Mouse (Mus musculus): ENCODE results near the gene Grm4.

Gene Grm4

DNA sequence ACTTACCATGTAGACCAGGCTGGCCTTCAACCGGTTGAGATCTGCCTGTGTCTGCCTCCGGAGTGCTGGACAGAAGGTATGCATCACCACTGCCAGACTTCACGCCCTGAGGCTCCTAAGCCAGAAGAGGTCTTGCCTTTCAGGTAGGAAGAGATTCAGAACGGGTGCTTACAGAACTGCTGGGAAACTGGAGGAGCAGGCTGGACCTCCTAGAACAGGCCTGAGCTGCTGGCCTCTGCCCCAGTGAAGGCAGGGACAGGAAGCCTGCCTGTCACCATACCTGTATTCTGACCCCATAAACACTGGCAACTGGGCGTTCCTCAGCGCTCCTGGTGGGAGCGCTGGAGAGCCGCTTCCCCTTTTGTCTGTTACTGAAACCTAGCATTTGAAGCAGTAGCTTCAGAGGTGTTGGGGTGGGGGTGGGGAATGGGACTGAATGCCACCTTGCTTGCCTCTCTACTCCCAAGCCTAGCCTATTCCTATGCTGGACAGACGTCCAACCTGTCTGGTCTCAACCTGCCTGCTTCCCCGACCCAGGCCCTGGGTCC lies 30.3 kb upstream of the Grm4 start:
- peak; percentile 23 for DNase-seq

DNA sequence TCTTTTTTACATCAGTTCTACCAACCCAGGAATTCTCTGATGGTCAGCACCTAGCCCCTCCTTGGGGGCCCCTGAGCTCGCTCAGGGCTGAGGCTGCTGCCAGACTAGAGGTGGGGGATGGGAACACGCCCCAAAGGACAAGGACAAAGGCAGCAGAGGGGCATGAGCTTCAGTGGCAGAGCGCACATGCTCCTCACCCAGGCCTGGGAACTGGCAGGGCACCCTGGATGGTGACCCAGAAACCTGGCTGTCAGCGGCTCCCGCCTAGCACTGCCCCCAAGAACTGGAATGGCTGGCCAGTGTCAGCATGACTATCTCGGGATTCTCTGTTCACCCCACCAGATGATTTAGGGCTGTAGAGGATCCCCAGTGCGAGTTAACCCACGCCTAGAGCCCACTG lies 28.0 kb upstream of the Grm4 start:
- DNase-seq: peak; percentile 50

DNA sequence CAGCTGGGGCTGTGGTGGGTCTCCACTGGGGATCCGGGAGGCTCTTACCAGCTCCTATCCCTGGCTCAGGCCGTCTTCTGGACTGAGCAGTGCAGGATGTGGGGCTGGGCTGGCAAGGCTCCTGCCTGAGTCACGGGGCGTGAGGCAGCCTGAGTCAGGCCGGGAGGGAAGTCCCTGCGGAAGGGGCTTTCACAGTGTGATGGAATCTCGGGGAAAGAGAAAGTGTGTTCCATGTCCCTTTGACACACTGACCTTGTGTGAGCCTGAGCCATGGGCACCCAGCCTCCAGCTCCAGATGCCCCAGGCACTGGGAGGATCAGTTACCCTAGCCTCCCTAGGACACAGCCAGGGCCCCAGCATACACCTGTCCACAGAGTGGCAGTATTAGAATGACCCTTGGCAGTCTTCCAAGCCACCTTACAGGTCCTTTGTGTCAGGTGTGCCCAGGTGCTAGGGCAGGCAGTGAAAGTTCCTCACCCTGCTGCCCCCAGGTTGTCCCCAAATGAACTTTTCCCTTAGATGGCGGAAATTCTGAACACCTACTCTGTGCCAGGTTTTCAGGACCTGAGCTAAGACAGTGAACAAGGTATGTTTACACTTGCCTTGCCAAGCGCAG lies 26.2 kb upstream of the Grm4 start:
- no peak for DNase-seq

DNA sequence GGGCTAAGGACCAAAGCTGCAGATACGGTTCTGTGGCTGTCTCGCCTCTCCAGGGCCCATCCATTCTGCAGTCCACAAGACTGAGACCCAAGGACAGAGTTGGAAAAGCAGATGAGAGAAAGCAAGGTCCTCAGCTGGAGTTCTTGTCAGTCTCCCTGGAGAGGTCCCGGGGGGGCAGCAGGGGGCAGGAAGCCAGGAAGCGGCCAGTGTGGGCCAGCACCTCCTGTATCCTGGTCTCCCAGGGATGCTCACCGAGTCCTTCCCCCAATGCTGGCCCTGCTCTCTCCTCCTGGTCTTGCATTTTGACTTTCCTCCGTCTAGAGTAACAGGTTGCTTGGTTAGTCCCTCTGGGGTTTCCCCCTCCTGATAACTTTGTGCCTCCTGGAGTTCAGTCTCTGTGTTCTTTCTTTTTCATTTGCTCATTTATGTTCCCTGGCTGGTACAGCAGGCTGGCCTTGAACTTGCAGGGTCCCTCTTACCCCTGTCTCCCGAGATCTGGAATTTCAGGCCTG lies 25.4 kb upstream of the Grm4 start:
- DNase-seq: no peak

DNA sequence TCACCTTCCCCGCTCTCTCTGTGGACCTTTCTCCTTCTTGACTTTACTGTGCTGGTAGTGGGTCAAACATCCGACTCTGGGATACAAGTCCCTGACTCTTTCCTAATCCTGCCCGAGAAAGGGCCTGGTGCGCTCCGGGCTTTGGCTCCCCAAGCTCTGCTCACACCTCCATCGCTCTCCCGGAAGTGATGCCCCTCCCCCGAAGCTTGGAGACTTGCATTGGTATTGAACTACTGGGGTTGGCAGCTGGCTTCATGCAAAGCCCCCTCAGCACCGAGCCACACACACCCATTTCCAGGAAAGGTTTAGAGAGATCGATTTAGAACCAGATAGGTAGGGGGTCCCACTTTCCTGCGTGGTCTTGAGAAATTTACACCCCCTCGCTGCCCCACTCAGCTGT lies 24.8 kb upstream of the Grm4 start:
- DNase-seq: no peak

DNA sequence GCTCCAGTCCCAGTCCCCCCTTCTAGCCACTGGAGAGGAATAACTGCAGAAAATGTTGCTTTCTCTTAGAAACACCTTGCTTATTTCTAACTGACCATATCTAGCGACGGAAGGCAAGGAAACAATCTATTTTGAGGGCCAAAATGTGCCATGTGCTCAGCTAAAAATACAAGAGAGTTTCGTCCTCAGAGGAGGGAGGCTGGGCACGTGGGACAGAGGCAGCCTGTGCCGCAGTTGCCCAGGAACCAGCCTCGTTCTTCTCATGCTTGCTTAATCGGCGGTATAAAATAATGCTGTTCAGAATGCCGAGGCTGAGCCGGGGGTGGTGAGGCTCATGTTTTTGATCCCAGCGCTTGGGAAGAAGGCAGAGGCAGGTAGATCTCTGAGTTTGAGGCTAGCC lies 23.3 kb upstream of the Grm4 start:
- DNase-seq: no peak

DNA sequence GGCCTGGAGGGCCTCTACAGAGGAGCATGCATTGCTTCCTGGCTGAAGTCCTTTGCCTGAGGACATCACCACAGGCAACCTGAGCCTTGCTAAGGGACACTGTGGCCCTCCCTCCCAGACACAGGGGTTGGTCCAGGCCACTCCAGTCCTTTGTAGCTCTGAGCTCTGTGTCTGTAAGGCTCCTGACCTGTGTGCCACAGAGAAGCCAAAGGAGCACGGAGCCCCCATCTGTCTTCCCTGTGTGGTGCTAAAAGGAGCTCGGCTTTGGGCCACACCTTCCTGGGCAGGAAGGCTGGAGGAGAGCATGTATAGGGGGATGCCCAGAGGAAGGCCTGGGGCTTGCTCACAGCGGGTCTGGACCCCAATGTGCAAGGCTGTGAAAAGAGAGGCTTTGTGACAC lies 20.8 kb upstream of the Grm4 start:
- peak; percentile 53 for DNase-seq

DNA sequence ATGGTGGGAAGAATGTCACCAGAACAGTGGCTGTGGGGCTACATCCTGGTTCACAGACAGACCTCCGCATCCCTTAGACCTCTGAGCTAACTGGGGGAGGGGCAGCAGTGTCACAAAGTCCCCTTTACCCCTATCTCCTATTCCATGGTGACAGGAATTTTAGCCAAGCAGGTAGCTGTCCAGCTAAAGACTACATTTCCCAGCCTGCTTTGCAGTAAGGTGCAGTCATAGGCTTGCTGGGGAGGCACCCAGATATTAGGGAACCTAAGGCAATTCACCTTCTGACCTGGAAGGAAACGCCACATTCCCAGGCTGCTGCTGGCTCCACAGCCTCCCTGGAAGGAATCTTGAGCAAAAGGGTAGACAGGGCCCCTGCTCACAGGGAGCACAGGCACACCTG lies 20.1 kb upstream of the Grm4 start:
- DNase-seq: no peak

DNA sequence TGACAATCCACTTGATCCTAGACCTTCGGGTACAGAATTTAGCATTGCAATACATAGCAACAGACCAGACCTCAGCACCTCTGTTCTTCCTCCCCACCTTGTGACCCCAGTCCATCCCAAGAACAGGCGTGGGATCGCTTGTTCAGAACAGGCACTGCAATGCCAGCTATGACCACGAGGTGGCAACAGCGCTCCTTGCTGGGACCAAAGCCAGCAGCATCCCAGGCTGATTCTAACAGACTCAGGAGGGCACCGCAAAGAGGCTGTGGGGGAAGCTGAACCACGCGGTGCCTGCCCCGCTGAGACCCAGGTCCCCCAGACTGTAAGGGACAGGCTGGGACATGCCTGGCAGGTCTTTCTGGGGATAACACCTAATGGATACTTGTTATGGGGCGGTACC lies 13.5 kb upstream of the Grm4 start:
- DNase-seq: peak; percentile 86

DNA sequence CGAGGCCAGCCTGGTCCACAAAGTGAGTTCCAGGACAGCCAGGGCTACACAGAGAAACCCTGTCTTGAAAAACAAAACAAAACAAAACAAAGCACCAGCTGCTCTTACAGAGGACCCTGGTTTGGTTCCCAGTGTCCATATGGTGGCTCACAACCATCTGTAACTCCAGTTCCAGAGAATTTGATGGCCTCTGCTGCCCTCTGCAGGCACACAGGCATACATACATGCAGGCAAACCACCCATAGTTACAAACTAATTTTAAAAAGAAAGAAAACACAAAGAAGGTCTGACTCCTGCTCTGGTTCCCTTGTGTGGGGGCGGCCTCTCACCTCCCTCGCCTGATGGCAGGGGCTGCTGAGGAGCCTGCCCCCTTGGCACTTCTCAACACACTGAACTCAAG lies 12.2 kb upstream of the Grm4 start:
- DNase-seq: no peak

DNA sequence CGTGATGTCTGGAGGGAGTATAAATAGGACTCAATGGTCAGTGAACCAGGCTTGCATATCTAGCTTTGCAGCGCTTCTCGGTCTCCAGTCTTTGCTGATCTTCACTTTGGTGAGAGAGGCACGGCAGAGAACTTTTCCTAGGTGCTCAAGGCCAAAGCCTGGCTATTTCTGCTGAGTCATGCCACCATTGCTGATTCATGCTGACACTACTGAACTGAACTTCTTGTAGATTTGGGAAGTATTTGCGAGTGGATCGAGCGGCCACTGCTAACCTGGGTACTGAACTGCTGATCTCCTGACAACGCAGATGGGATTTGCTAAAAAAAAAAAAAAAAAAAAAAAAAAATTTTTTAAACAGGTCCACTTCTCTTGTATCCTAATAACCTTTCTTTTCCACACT lies 10.9 kb upstream of the Grm4 start:
- no peak for DNase-seq

DNA sequence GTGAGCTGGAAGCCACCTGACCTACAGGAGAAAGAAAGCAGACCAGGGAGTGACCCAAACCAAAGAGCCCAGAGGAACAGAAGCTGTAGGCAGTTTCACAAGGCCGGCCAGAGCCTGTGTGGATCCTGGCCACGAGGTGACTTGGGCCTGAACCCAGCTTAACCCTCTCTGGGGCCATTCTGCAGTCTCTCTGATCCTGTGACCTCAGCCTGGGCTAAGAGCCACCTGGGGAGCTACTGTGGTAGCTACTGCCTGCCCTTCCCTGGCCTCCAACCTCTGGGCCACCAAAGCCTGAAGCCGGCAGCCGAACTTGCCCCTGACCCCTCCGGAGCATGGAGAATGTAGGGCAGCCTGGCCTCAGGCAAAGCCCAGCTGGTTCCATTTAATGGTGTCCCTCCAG lies 7.6 kb upstream of the Grm4 start:
- no peak for DNase-seq

DNA sequence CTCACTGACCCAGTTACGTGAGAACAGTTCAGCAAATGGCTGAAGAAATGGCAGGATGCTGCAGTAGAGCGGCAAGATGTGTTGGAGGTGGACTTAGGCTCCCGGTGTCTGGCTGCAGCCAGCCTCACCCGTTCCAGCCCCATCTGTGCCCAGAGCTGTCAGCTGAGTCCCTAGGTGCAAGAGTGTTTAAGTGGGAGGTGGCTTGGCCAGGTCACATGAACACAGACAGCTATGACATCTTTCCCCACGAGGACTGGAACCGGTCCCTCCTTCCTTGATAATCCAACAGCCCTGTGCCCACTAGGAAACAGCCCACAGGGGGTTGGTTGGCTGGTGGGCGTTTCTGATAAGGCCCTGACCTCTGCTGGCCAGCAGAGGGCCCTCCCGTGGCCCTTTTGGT lies 6.8 kb upstream of the Grm4 start:
- no peak for DNase-seq

DNA sequence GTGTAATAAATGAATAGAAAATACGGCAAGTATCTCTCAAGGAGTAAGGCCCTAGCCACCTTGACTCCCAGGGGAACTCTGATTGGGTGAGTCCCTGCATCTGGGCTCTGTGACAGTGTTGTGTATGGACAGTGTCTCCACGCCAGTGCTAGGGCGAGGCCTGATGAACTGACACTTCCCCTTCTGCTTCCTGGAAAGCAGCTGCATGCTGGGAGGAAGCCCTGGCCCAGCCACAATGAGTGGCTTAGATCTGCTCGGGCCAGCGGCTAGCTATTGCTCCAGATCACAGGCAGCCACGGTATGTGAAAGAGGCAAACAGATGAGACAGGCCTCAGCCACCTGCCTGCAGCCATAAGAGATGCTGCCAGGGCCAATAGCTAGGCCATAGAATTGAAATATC lies 6.0 kb upstream of the Grm4 start:
- DNase-seq: no peak

DNA sequence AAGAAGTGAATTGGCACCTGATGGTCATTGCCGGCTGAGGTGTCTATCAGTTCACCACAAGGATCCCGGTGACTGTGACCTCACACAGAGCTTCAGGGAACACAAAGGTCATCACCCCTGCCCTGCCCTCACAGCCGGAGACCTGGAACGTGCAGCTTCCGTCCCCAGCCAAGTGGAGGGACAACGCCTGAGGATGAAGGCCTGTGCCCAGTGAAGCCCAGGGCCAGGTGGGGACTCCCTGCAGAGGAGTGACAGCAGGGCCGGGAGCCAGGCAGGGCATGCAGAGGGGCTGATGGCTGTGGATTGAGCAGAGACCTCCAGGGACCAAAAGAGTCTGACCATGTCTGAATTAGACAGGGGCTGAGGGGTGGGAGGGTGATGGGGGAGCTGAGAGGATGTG lies 1.9 kb upstream of the Grm4 start:
- peak; percentile 40 for DNase-seq

DNA sequence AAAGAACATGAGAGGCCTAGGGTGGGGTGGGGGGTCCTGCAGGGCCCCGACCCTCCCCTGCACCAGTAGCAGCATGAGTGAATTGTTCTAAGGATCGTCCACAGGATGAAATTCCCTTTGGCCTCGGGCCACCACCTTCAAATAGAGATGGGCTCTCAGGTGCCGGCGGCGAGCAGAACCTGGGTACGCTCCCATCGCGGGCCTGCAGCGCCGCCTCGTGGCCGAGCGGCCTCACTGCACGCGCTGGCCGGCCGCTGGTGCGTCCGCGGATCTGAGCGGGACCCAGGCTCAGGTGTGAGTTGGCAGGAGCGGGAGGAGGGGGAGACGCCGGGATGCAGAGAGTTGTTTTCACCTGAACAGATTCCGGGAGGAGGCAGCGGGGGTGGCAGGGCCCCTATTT lies 646 bp downstream of the Grm4 start:
- peak; percentile 80 for DNase-seq

DNA sequence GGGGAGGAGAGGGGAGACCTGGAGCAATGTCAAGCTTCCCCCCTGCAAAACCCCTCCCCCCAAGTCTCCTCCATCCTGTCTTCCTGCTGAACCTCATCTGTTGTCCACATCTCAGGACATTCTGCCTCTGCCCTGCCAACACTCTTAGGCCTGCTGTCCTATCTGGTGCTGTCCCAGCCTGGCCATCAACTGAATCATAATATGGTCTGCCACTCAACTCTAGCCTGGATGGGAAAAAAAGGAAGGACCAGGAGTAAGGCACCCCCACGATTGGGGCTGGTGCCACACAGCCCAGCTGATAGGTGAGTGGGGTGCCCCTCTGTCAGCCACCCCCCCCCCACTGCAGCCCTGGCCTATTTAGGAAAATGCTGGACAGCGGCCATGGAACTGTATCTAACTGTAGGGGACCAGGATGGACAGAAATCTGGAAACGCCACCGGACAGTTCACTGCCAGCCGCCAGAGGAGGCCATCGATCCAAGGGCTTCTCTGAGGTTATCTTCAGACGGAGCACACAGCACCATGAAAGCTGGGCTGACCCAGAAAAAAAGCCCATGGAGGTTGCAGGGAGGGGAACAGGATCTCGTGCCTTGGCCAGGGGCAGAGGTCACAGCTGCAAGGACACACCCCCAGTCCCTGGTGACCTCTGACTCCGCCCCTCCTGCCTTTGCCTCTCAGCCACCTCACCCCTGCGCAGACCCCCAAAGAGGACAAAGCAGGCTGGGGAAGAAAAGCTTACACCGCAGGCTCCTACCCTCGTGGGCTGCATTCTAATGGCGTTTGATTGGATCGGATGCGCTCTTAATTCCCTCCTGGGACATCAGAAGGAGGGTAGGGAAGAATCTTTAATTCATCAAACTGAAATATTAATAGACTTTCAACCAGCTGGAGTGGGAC lies 2.3 kb downstream of the Grm4 start:
- DNase-seq: no peak

DNA sequence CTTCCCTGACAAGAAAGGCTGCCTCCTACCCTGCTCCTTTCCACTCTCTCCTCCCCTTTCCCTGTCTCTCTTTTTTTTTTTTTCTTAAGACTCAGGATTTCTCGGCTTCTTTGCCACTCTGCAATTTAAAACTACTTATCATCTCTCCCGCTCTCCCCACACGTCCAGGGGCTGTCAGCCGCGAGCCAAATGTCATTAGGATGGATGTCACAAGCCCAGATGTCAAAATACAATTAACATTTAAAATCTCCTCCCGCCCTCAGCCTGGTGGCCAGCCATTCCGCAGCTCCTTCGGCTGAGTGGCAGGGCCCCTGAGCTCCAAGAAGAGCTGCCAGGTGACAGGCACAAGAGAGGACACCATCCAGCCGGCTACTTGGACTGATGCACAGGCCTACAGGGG lies 2.9 kb downstream of the Grm4 start:
- DNase-seq: no peak

DNA sequence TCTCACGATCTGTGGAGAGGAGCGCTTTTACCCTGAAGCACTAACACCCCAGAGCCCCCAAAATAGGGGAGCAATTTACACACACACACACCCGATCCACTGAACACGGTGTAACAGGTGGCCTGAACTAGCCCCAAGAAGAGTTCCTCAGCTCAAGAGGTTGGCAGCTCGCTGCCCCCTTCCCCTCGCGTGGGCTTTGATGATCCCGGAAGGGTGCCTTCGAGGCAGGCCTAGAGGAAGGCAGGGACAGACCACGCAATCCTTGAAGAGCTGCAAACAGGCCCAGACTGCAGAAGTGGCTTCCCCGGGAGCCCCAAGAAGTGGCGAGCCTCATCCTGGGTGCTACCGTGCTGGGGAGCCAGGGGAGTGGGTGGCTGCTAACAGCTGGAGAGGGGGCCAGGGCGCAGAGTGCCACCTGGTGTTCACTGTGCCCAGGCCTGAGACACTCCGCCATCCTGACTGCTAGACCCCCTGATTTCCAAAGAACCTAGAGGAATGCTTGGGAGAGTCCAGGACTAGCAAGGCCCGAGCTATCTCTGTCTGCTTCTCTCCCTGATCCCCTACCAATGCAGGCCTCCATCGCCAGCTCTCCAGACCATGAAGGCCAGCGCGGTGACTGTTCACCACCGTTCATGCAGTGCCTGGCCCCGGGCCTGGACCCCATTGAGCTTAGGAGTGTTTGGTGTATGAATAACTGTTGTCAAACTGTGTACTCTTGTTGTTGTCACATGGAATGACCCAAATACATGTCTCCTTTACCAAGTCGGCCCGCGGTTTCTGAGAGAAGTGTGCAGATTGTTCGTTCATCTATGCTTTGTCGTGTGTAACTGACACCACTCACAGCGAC lies 7.1 kb downstream of the Grm4 start:
- DNase-seq: no peak

DNA sequence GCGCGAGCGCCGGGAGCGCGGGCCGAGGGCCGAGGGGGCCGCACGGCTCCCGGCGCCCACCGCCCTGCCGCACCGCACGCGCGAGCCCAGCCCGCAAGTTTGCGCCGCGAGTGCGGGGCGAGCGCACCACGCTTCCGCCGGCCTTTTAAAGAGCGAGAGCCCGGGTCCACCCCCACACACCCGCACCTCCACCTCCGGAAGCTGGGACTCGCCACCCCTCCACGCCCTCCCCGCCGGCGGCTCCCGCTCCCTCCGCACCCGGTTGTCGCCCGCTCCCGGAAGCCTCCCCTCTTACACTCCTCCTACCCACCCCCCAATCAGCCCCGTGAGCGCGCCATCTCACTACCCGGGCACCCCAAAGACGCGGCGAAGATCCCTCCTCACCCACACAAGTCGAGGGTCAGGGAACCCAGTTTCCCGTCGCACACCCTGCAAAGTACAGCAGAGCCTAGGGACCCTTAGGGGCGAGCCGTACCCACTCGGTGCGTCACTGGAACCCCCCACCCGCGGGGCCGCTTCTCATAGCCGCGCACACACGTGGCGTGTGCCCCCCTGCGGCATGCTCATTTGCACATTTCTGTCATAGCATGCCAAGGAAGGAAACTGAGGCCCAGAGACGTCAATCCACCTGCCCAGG lies 7.8 kb downstream of the Grm4 start:
- peak; percentile 88 for DNase-seq

DNA sequence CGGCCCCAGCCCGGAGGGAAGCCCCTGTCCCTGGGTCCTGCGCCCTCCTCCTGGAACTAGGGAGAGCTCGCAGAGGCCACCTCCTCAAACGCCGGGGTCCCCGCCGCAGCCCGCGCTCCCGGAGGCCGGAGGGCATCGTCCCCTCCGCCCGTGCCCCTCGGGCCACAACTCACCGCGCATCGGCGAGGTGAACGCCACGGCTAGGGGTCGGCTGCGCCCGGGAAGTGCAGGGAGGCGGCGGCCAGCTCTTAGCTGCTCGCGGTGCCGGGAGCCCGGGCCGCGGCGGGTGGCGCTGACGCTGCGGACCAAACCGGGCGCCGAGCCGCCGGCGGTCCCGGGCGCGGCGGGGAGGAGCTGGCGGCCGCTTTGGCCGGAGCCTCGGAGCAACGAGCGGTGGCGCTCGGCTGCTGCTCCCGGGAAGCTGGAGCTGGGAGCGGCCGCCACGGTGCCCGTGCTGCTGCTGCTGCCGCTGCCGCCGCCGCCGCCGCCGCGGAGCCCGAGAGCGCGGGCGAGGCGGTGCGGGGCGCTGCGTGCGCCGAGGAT lies 8.5 kb downstream of the Grm4 start:
- DNase-seq: peak; percentile 59

DNA sequence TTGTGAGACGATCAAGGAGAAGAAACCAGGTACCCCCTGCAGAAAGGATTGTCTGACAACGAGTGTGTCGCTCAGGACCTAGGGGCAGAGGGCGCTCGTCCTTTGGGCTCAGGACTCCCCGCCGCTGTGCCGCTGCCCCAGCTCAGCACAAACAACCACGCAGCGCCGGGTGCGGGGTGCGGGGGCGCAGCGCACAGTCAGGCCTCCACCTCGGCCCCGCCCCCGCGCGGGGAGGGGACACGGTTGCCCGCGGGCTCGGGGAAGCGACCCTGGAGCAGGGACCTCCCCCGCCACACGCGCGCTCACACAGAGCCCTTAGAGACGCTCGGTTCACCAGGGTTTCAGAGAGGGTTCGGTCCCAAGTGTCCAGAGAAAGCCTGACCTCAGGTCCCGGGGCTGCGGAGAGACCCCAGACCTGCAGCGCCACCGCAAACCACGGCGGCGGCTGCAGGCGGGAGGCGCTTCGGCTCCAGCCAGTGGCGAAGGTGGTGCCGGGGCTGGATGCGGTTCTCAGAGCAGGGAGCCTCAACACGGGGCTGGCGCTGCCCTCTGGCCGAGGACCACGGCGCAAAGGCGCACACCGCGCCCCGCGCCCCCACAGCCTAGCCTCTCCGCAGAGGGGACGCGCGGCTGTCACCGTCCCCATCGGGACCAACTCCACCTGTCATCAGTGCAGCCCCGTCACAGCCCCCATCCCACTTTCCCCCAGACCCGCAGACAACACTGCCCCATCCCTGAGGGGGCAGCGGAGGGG lies 9.2 kb downstream of the Grm4 start:
- DNase-seq: peak; percentile 90

Measured in cerebellum, adult 9-11 months (tissue).